7 mouse cellular contexts compared by ENCODE assay signal in the genomic region with DNA sequence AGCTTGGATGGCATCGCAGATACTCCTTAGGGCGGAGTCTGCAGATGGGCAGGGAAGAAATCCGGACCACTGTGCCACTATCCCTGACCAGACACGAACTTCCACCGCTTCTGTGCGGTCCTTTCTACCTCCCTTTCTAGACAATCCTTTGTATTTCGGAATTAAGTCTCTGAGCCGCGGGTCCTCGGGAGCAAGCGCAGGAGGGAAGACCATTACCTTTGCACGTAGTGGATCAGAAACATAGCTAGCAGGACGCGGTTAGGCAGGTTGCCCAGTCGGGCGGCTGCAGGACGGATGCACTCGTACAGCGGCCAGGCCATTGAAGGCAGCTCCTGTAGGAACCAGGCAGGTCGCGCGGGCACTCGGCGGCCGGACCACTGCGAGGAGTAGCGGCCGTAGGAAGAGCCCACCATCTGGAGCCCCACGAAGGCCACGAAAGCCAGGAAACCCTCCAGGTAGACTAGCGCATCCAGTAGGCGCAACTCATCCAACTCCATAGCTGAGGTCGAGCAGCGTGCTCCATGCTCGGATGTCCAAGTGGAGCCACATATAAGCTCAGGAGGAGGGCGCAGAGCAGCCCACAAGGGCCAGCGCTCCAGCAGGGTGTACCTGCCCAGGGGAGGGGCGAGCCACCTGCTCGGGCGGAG. TPM values are rescaled to one million over a fixed set of nuclear protein-coding genes. Genes with fewer than 3 reads are reported as not detected.
DNase-seq lines count a peak whose midpoint lies in the region; ATAC-seq and TF ChIP-seq lines count a peak whose summit lies in the region.

No protein-coding gene starts in this region.

- H3K36me3 ChIP-seq in intestine, embryonic 14.5 days (ENCODE audit: control insufficient read depth, insufficient read depth, low read length): peaks cover 27% of the 10 kb centered on the region
- H3K36me3 ChIP-seq in lung, postnatal 0 days (ENCODE audit: insufficient read depth, low read length): peaks cover 5% of the 10 kb centered on the region; the same call in 1 of the 2 replicates

- H3K4me1 ChIP-seq in intestine, embryonic 14.5 days (replicated peaks; ENCODE audit: control insufficient read depth, insufficient read depth, low read length): peaks cover 14% of the 10 kb centered on the region
- no peaks in the 10 kb centered on the region for H3K4me1 ChIP-seq in lung, postnatal 0 days (ENCODE audit: insufficient read depth, low read depth, low read length)

- H3K4me3 ChIP-seq in intestine, embryonic 14.5 days (ENCODE audit: low read depth, low read length): peak overlapping the region; percentile 73
- peak overlapping the region; percentile 68 for H3K4me3 ChIP-seq in lung, postnatal 0 days (ENCODE audit: low read depth, low read length)

- H3K4me2 ChIP-seq in intestine, embryonic 14.5 days (ENCODE audit: low read length): peak overlapping the region; percentile 98
- H3K4me2 ChIP-seq in lung, postnatal 0 days (replicated peaks; ENCODE audit: low read depth, low read length): peak overlapping the region; percentile 97

- TF ChIP-seq CTCF in lung, postnatal 0 days (IDR thresholded peaks at IDR 0.05): no peak

- DNase-seq in thymus, postnatal 0 days (ENCODE audit: low spot score): peak; percentile 3
- DNase-seq in thymus, postnatal 36 days: no peak
- DNase-seq in brain, adult 2 months (ENCODE audit: low read depth, low spot score): peak; percentile 31
- DNase-seq in gastrocnemius, adult 8-10 months (ENCODE audit: low spot score in 2 of 2): peak; percentile 7 to 31
- DNase-seq in intestine, embryonic 14.5 days (ENCODE audit: low spot score): peak; percentile 75
- no peak for DNase-seq in lung, postnatal 0 days (ENCODE audit: low spot score)
- peak; percentile 15 for DNase-seq in skeletal muscle tissue, adult 2 months (ENCODE audit: low read depth, low spot score)

- H3K9ac ChIP-seq in intestine, embryonic 14.5 days (ENCODE audit: low read length): peak overlapping the region; percentile 58
- H3K9ac ChIP-seq in lung, postnatal 0 days (replicated peaks; ENCODE audit: low read depth): peak overlapping the region; percentile 26

- WGBS in intestine, embryonic 14.5 days: 1% methylated on average over 40 of the region's 40 CpGs
- WGBS in lung, postnatal 0 days: under 1% methylated on average over 40 of the region's 40 CpGs

- no peak for TF ChIP-seq EP300 in lung, postnatal 0 days (IDR thresholded peaks at IDR 0.05)

- no peak overlapping the region for H3K27ac ChIP-seq in intestine, embryonic 14.5 days (ENCODE audit: low read depth)
- H3K27ac ChIP-seq in lung, postnatal 0 days (ENCODE audit: low read length): no peak overlapping the region

- H3K9me3 ChIP-seq in intestine, embryonic 14.5 days (ENCODE audit: control insufficient read depth, low read length): no peaks in the 10 kb centered on the region
- no peaks in the 10 kb centered on the region for H3K9me3 ChIP-seq in lung, postnatal 0 days (ENCODE audit: low read length)

- no peak; the same call in none of the 2 replicates for ATAC-seq in intestine, embryonic 14.5 days (replicated peaks; ENCODE audit: low FRiP score, low TSS enrichment, low read depth)
- peak; percentile 7 for ATAC-seq in lung, postnatal 0 days

- no peaks in the 10 kb centered on the region for H3K27me3 ChIP-seq in intestine, embryonic 14.5 days (replicated peaks; ENCODE audit: control insufficient read depth, insufficient read depth, low read length)
- H3K27me3 ChIP-seq in lung, postnatal 0 days (replicated peaks; ENCODE audit: insufficient read depth, low read length): no peaks in the 10 kb centered on the region

RNA-seq across cellular contexts. Expression of gene Srd5a1, which starts 0.4 kb away (rescaled TPM):
- 7.6 and 8.4 TPM in 2 replicates for polyA plus RNA-seq in thymus, postnatal 0 days (2015; fragmentation: Nextera tagmentation; extraction: Ambion mirVana)
- under 1 TPM in 2 of 4 experiments, not detected in 2; 0.24 to 0.53 TPM for total RNA-seq in gastrocnemius, adult 8-10 months (2022)
- 19.8 and 25.2 TPM in 2 replicates for polyA plus RNA-seq in intestine, embryonic 14.5 days (2014; fragmentation: Nextera tagmentation; extraction: Ambion mirVana)
- 5.0 and 7.4 TPM in 2 replicates for polyA plus RNA-seq in lung, postnatal 0 days (2015; fragmentation: Nextera tagmentation; extraction: Ambion mirVana)

Comparison
In these comparisons a context has a peak if more than half of its experiments do, and no peak if none do; other contexts are left out.
1. DNase-seq: peak in thymus, postnatal 0 days (single experiment), brain, adult 2 months (single experiment), gastrocnemius, adult 8-10 months (2 of 2), intestine, embryonic 14.5 days (single experiment) and skeletal muscle tissue, adult 2 months (single experiment); none in thymus, postnatal 36 days (0 of 2) and lung, postnatal 0 days (single experiment).